8 mouse cellular contexts compared by ENCODE assay signal in the genomic region with DNA sequence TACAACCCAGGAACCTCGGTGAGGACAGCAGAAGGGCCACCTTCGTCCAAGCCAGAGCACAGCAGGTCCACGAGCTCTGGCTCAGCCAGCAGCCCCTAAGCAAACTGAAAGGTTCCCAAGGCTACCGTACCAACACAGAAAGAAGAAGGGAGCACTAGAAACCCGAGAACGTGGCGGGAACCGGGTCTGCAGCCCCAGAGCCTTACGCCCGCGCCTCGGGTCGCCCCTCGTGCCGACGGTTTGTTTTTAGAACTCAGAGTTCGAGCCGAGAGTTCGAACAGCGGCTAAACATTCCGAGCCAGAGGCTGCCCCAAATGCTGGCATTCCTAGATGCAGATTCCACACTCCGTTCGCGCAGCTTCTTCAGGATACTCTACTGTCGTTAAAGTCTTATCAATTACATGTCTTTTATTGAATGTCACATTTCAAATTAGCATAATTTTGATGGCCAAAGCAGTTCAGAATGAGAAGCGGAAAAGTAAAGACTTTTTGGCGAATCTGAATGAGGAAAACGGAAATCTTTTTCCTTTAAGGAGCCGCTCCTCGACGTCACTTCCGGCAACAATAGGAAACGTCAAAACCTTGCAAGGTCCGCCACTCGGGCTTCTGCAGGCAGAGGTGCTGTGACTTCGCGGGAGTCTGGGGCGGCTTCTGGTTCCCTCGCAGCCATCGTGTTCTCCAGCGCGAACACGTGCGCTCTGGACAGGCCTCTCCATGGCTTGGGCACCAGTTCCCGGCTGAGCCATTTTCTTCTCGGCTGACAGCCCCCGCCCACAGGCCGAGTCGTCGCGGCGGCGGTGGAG. TPM values are rescaled to one million over a fixed set of nuclear protein-coding genes. Genes with fewer than 3 reads are reported as not detected.
DNase-seq lines count a peak whose midpoint lies in the region; ATAC-seq and TF ChIP-seq lines count a peak whose summit lies in the region.

A gene (minus strand): TSS at position 490 of the 803 bp plus-strand sequence.
A gene (plus strand): TSS at position 533 of the 803 bp plus-strand sequence.

- DNase-seq in CD8-positive naive resting alpha-beta T cell, adult 2 months (ENCODE audit: low read depth in 2 of 2, low spot score in 2 of 2), result peak; percentile 75 to 78
- peak; percentile 60 for DNase-seq in c-Kit-positive CD71-negative TER-119-negative erythroid progenitor cells, embryonic 14.5 days (ENCODE audit: low read depth)
- peak; percentile 80 for DNase-seq in forebrain, embryonic 10.5 days (ENCODE audit: extremely low spot score, low spot score)
- DNase-seq in kidney, postnatal 25 days, result peak; percentile 89 to 91
- DNase-seq in liver, embryonic 14.5 days (ENCODE audit: low read depth in 3 of 3, low spot score in 3 of 3), result peak; percentile 64 to 88 (median 65)
- peak; percentile 87 for DNase-seq in neural tube, embryonic 11.5 days (ENCODE audit: low spot score)
- DNase-seq in stomach, postnatal 0 days (ENCODE audit: low spot score), result peak; percentile 78

- TF ChIP-seq CTCF in liver, embryonic 14.5 days (IDR thresholded peaks at IDR 0.05; ENCODE audit: low read depth), result no peak
- no peak for TF ChIP-seq CTCF in stomach, postnatal 0 days (IDR thresholded peaks at IDR 0.05; ENCODE audit: low read depth)

- peak within 1 kb of the TSS; percentile 63 for H3K4me2 ChIP-seq in heart, embryonic 15.5 days
- peak within 1 kb of the TSS; percentile 95 for H3K4me2 ChIP-seq in liver, embryonic 14.5 days (ENCODE audit: low read depth)
- peak within 1 kb of the TSS; percentile 75 for H3K4me2 ChIP-seq in neural tube, embryonic 11.5 days (ENCODE audit: low read depth)
- peak within 1 kb of the TSS; percentile 56 for H3K4me2 ChIP-seq in stomach, postnatal 0 days (replicated peaks; ENCODE audit: low read depth)

- H3K36me3 ChIP-seq in forebrain, embryonic 10.5 days (replicated peaks), result no peaks in the 10 kb centered on the region
- no peaks in the 10 kb centered on the region for H3K36me3 ChIP-seq in heart, embryonic 15.5 days
- H3K36me3 ChIP-seq in liver, embryonic 14.5 days (replicated peaks; ENCODE audit: control insufficient read depth, insufficient read depth, low read depth), result no peaks in the 10 kb centered on the region
- H3K36me3 ChIP-seq in neural tube, embryonic 11.5 days (ENCODE audit: control insufficient read depth, insufficient read depth, low read length), result no peaks in the 10 kb centered on the region
- H3K36me3 ChIP-seq in stomach, postnatal 0 days (ENCODE audit: control insufficient read depth, insufficient read depth, low read length), result no peaks in the 10 kb centered on the region

- H3K27me3 ChIP-seq in forebrain, embryonic 10.5 days (ENCODE audit: poor library complexity, severe bottlenecking), result no peaks in the 10 kb centered on the region
- no peaks in the 10 kb centered on the region for H3K27me3 ChIP-seq in heart, embryonic 15.5 days
- no peaks in the 10 kb centered on the region for H3K27me3 ChIP-seq in liver, embryonic 14.5 days (ENCODE audit: control insufficient read depth, insufficient read depth, low read length)
- H3K27me3 ChIP-seq in neural tube, embryonic 11.5 days (ENCODE audit: control insufficient read depth, insufficient read depth, low read length), result no peaks in the 10 kb centered on the region
- no peaks in the 10 kb centered on the region for H3K27me3 ChIP-seq in stomach, postnatal 0 days (ENCODE audit: control insufficient read depth, insufficient read depth, low read length)

- peaks cover 15% of the 10 kb centered on the region for H3K4me1 ChIP-seq in forebrain, embryonic 10.5 days
- H3K4me1 ChIP-seq in heart, embryonic 15.5 days (replicated peaks), result peaks cover 17% of the 10 kb centered on the region
- peaks cover 8% of the 10 kb centered on the region in 2 experiments for H3K4me1 ChIP-seq in liver, embryonic 14.5 days (replicated peaks; ENCODE audit: control insufficient read depth in 2 of 2, insufficient read depth in 2 of 2, low read length in 1 of 2)
- no peaks in the 10 kb centered on the region; the same call in 1 of the 2 replicates for H3K4me1 ChIP-seq in neural tube, embryonic 11.5 days (ENCODE audit: control insufficient read depth, insufficient read depth, low read length)
- H3K4me1 ChIP-seq in stomach, postnatal 0 days (replicated peaks; ENCODE audit: control insufficient read depth, insufficient read depth), result no peaks in the 10 kb centered on the region

- no peaks in the 10 kb centered on the region for H3K9me3 ChIP-seq in forebrain, embryonic 10.5 days
- no peaks in the 10 kb centered on the region for H3K9me3 ChIP-seq in heart, embryonic 15.5 days (replicated peaks)
- H3K9me3 ChIP-seq in liver, embryonic 14.5 days (ENCODE audit: control insufficient read depth, low read length), result no peaks in the 10 kb centered on the region
- H3K9me3 ChIP-seq in neural tube, embryonic 11.5 days (ENCODE audit: control insufficient read depth, low read length), result no peaks in the 10 kb centered on the region
- H3K9me3 ChIP-seq in stomach, postnatal 0 days (ENCODE audit: control insufficient read depth, low read length), result no peaks in the 10 kb centered on the region

- peak within 1 kb of the TSS; percentile 92 for H3K27ac ChIP-seq in forebrain, embryonic 10.5 days
- peak within 1 kb of the TSS; percentile 93 for H3K27ac ChIP-seq in heart, embryonic 15.5 days
- peak within 1 kb of the TSS; percentile 65 for H3K27ac ChIP-seq in liver, embryonic 14.5 days
- peak within 1 kb of the TSS; percentile 62 for H3K27ac ChIP-seq in neural tube, embryonic 11.5 days (ENCODE audit: low read depth, low read length)
- H3K27ac ChIP-seq in stomach, postnatal 0 days (replicated peaks), result peak within 1 kb of the TSS; percentile 93

- peak; percentile 45; the same call in 1 of the 2 replicates for TF ChIP-seq EP300 in liver, embryonic 14.5 days (IDR thresholded peaks at IDR 0.05; ENCODE audit: low read depth)
- TF ChIP-seq EP300 in stomach, postnatal 0 days (optimal IDR thresholded peaks at IDR 0.05), result no peak

- WGBS in forebrain, embryonic 10.5 days, result under 1% methylated on average over 53 of the region's 53 CpGs
- under 1% methylated on average over 53 of the region's 53 CpGs for WGBS in heart, embryonic 15.5 days
- WGBS in liver, embryonic 14.5 days (ENCODE audit: insufficient replicate concordance), result under 1% methylated on average over 53 of the region's 53 CpGs
- WGBS in neural tube, embryonic 11.5 days, result under 1% methylated on average over 53 of the region's 53 CpGs
- 0% methylated on average over 53 of the region's 53 CpGs for WGBS in stomach, postnatal 0 days

- peak; percentile 87 for ATAC-seq in heart, embryonic 15.5 days (replicated peaks; ENCODE audit: insufficient number of reproducible peaks, insufficient read depth, low FRiP score, low read depth)
- ATAC-seq in liver, embryonic 14.5 days (ENCODE audit: insufficient read depth), result peak; percentile 86
- ATAC-seq in neural tube, embryonic 11.5 days (ENCODE audit: insufficient read depth, low FRiP score, low TSS enrichment), result peak; percentile 91
- peak; percentile 89 for ATAC-seq in stomach, postnatal 0 days (ENCODE audit: low FRiP score, low TSS enrichment)

- H3K4me3 ChIP-seq in forebrain, embryonic 10.5 days, result peak within 1 kb of the TSS; percentile 91
- peak within 1 kb of the TSS; percentile 96 for H3K4me3 ChIP-seq in heart, embryonic 15.5 days
- H3K4me3 ChIP-seq in liver, embryonic 14.5 days (ENCODE audit: insufficient read depth in 1 of 2, low read depth in 2 of 2, low read length in 2 of 2), result peak within 1 kb of the TSS; percentile 91
- peak within 1 kb of the TSS; percentile 90 for H3K4me3 ChIP-seq in neural tube, embryonic 11.5 days (ENCODE audit: low read depth, low read length)
- peak within 1 kb of the TSS; percentile 96 for H3K4me3 ChIP-seq in stomach, postnatal 0 days (ENCODE audit: low read depth, low read length)

- peak within 1 kb of the TSS; percentile 81 for H3K9ac ChIP-seq in heart, embryonic 15.5 days
- peak within 1 kb of the TSS; percentile 96 for H3K9ac ChIP-seq in liver, embryonic 14.5 days (replicated peaks)
- peak within 1 kb of the TSS; percentile 84 for H3K9ac ChIP-seq in neural tube, embryonic 11.5 days (ENCODE audit: low read length)
- peak within 1 kb of the TSS; percentile 81 for H3K9ac ChIP-seq in stomach, postnatal 0 days (ENCODE audit: low read length)

RNA-seq across cellular contexts. Expression of the first gene that starts in this region (rescaled TPM):
- polyA plus RNA-seq in forebrain, embryonic 10.5 days (2016; fragmentation: Nextera tagmentation; extraction: Ambion mirVana), result 32.6 and 34.0 TPM in 2 replicates
- polyA plus RNA-seq in heart, embryonic 15.5 days (2015; fragmentation: Nextera tagmentation; extraction: Ambion mirVana), result 20.4 and 25.1 TPM in 2 replicates
- 13.6 and 15.6 TPM in 2 replicates for polyA plus RNA-seq in liver, embryonic 14.5 days (2012; rRNA removed)
- polyA plus RNA-seq in liver, embryonic 14.5 days (2014; fragmentation: Nextera tagmentation; extraction: Ambion mirVana), result 20.3 and 22.7 TPM in 2 replicates
- polyA plus RNA-seq in neural tube, embryonic 11.5 days (2014; fragmentation: Nextera tagmentation; extraction: Ambion mirVana), result 28.8 and 32.1 TPM in 2 replicates
- 17.6 and 19.1 TPM in 2 replicates for polyA plus RNA-seq in stomach, postnatal 0 days (2015; fragmentation: Nextera tagmentation; extraction: Ambion mirVana)

RNA-seq across cellular contexts. Expression of the second gene that starts in this region (rescaled TPM):
- 23.6 and 28.8 TPM in 2 replicates for polyA plus RNA-seq in forebrain, embryonic 10.5 days (2016; fragmentation: Nextera tagmentation; extraction: Ambion mirVana)
- polyA plus RNA-seq in heart, embryonic 15.5 days (2015; fragmentation: Nextera tagmentation; extraction: Ambion mirVana), result 38.9 and 43.6 TPM in 2 replicates
- polyA plus RNA-seq in liver, embryonic 14.5 days (2012; rRNA removed), result 7.7 and 9.6 TPM in 2 replicates
- 42.1 and 46.1 TPM in 2 replicates for polyA plus RNA-seq in liver, embryonic 14.5 days (2014; fragmentation: Nextera tagmentation; extraction: Ambion mirVana)
- polyA plus RNA-seq in neural tube, embryonic 11.5 days (2014; fragmentation: Nextera tagmentation; extraction: Ambion mirVana), result 37.0 and 42.3 TPM in 2 replicates
- 38.9 and 39.7 TPM in 2 replicates for polyA plus RNA-seq in stomach, postnatal 0 days (2015; fragmentation: Nextera tagmentation; extraction: Ambion mirVana)

Comparison
In these comparisons a context has a peak if more than half of its experiments do, and no peak if none do; other contexts are left out.
1. Peak in every context shown above with its lines: DNase-seq, ATAC-seq, H3K4me3 ChIP-seq and H3K27ac ChIP-seq.